Mouse (Mus musculus) thymus, adult 2 months (tissue): ENCODE results near the gene Tyms.

Experiments
- CTCF ChIP-seq: fragments of 200-500 bp; IDR thresholded peaks from 2 replicates; pipeline ENCODE4 v1.5.1; 2012; ENCODE audit warnings: mild to moderate bottlenecking, control low read depth, low read length, moderate library complexity, borderline replicate concordance; ENCODE audit not compliant: control insufficient read depth, poor library complexity, insufficient read depth; ENCODE audit errors: extremely low read depth
- POLR2A ChIP-seq: fragments of 200-500 bp; IDR thresholded peaks from 2 replicates; pipeline ENCODE4 v1.6.1; 2012; ENCODE audit warnings: mild to moderate bottlenecking, low read length, control low read depth, moderate library complexity; ENCODE audit not compliant: control insufficient read depth, poor library complexity, insufficient read depth; ENCODE audit errors: extremely low read depth

GRCm38 (mm10) chr5:30104841-30105667 is 31.6 kb upstream of the Tyms start, which contains the start of gene Garem2:
- TF ChIP-seq CTCF (no peak), POLR2A (no peak)
